Mouse (Mus musculus): Measurements from ENCODE around the gene Cemip.
A peak's percentile ranks its signal among the peaks of the same experiment; 100 is the strongest.

Cemip gene

DNA sequence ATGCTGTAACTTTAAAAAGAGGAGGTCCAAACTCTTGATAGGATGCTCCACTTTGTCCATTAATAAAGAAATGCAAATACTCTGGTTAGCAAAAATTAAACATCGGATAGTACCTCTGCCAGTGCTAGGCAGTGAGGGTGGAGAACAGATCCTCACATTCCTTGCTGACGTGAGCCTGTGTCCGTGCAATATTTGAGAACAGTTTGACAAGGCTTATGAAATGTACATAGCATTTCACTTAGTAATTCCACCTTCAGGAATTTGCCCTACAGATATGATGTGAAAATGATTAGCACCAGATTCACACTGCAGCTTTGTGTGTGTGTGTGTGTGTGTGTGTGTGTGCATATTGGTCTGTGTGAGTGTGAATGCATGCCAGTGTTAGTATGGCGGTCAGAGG lies 4.5 kb upstream of the Cemip start:
- no peak for DNase-seq

DNA sequence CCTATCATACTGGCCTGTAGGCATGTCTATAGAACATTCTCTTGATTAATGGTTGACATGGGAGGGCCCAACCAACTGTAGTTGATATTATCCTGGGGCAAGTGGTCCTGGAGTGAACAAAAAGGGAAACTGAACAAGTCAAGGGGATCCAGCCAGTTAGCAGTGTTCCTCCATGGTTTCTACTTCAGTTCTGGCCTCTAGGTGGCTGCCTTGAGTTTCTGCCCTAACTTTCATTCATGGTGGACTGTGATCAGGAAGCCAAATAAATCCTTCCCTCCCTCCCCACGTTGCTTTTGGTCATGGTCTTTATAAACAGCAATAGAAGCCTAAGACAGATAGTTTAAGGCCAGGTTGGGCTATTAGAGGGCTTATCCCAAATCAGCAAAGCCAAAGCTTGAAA lies 3.5 kb upstream of the Cemip start:
- DNase-seq = no peak

DNA sequence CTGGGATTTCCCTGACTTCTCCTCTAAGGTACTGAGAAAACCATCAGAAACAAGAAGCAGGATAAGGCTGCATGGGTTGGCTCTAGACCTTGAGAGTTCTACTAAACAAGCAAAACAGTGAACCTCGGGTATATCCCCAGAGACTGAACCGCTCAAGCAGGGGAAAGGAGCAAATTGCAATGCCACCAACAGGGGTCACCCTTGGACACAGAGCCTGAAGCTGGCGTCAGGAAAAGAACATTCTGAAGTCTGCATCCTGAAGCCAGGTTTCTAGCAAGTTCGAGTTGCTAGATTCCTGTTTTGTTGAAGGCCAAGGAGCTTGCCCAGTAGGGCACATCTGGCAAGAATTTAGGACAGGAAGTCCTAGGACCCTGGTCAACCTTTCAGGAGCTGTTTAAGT lies 2.7 kb upstream of the Cemip start:
- DNase-seq = peak; percentile 67

DNA sequence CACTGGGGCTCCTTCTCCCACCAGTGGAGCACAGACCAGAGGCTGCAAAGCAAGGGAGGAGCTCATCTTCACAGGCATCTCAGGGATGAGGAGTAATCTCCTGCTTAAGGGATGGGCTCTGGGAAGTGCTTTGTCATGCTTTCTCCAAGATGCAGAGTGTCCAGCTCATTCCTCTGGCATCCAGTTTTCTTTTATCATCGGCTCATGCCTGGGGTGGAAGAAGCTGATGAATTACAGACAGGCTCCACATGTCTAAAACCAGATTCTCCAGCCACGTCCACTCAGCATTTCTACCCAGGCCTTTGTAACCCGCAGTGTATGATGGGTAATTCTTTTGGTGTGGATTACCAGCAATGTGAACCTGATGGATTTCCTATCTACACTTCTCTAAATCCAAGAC lies 1.9 kb upstream of the Cemip start:
- DNase-seq = no peak

DNA sequence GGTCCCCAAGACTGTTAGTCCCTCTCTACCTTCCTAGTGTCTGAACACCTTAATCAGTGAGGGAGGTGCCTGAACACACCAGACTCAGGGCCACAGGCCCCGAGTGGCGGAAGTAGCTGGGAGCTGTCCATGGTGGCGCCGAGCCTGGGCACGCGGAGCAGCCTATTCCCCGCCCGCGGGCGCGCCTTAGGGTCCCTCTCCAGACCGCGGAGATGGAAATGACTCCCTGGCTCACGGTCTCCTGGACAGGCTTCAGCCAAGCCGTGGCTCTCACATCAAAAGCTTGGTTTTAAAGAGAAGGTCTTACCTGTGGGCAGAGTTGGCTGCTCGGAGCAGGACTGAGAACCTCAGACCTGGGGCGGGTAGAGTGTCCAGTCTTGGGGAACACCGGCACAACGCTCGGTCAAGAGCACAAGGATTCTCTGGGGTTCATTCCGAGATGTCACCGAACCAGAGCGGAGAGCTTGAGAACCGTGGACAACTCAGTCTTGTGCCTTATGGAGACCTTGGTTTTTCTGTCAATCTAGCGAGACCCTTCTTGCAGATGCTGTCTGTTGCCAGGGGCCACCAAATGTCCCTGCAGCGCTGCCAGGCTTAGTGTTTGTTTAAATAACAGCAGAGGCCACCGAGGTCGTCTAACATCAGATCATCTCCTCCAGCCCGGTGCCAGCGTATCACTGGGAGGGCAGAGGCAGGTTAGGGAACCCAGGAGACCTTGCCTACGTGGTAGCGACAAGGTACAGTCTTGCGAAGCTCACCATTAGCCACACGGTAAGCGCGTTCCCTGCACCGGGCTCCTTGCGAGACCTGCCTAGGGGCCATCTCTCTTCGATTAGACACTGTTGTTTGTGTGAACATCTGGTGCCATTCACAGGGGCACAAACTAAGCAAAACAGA lies 1.0 kb downstream of the Cemip start:
- DNase-seq = peak; percentile 59

DNA sequence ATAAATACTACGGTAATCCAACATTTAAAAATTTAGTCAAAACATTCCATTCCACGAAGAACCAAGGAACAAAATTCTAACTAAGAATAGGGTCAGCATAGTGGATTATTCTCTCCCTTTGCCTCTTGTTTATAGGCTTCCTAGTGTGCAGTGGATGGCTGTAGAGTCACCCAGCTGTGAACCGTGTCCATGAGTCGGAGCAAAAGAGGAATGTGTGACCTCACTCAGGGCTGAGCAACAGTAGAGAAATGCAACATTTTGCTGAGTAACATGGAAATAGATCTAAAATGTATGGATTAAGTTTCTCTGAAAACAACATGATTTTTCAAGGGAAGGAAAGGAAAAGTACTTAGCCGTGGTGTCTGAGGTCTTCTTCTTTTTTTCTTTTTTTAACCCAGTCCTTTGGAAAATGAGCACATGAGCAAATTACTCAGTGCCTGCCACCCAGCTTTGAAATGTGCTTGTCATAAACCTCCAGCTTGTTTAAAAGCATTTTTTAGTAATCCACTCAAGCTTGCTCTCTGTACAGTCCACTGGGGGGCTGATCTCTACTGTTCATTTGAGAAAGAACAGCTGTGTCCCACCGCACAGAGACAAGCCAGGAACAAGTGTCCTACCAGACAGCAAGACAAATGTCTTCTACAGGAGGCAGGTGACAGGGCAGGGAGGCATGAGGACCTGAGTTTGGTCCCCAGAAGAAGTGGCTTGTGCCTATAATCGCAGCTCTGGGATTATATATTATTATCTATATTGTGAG lies 8.9 kb downstream of the Cemip start:
- DNase-seq = no peak

DNA sequence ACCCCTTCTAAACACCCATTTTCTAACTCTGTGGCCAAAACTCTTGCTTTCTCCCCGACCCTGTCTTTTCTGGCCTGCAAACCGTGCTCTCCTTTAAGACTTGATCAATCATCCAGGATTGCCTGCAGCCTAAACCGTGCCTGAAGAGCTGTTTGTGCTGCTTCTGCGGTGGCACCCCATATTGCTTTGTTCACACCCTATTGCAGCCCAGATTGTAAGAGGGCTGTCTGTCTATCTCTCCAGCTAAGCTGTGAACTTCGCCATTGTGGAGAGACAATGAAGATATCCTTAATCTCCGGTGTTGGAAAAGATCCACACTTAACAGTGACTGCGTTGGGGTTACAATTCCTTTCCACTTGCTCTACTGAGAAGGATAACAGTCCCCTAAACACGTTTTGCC lies 12.0 kb downstream of the Cemip start:
- DNase-seq = no peak

DNA sequence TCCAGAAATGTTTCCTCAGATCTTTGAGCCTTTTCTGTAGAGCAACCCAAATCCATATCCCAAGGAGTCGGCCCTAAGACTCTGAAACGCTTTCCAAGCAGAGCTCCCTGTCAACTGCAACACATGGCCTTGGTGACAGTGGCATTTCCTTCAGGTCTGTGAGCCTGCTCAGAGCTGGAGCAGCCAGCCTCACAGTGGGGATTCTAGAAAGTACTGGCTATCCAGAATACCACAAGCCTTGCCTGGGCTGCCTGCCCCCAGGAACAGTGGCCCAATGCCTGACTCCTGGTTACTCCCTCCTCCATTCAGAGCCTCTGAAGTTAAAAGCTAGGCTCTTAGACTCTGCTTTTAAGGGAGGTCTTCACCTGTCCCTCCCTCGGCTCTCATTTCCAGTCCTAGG lies 12.4 kb downstream of the Cemip start:
- peak; percentile 36 for DNase-seq

DNA sequence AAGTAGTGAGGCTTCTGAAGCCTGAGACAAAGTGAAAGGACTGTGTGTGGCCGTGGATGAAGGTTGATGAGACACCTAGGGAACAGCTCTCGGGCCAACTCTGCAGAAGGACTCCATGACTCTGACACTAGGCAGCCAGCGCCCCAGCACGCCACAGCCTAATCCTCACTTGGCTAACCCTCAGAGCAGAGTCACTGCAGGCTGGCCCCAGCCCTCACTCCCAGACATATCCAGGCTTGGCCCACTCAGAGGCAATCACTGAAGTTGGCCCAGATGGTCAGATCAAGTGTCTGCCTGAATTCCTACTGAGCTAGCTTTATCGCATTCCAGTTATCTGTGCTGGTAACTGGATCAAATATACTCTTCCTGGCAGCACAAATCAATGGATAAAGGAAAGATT lies 17.4 kb downstream of the Cemip start:
- DNase-seq = peak; percentile 91

DNA sequence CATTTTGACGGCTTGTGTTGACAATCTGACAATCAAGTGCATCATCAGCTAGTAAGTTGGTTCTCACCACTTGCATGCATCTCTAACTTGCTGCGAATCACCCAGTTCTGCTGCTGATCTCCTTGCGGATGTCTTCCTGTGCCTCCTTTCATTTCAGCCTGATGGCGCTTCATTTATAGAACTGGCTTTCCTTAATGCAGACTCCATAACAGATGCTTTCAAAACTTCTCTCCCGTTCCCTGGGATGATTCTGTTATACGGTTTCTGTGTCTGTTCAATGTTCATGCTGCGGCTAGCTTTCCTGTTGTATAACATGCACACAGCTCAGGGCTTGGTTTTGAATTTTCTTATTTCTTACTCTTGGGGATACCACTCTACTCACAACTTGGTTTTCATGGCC lies 26.5 kb downstream of the Cemip start:
- no peak for DNase-seq

DNA sequence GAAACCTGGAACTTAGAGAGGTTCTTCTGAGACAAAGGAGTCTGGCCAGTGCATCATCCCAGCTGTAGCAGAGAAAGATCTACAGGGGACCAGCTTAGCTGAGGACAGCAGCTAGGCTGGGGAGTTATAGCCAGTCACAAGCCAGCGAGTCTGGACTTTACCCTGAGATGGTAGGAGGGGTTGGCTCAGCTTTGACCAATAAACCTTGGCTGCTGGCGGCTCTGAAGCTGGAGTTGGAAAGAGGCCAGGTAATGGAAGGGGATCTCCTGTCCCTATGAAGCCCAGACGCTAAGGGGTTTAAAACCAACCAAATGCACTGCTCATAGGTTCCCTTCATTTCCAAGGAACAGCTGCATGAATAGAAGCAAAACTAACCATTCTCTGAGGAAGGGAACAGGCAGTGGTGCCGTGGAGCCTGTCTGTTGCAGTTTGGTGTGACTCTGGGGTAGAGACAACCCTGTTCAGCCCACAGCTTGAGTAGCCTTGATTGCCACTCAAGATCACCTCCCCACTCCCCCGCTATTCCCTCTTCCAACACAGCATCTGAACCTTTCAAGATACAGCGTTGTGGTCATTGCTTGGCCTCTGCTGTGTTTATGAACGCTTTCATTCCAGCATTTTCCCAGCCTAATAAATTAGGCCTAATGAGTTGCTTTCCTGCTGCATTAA lies 30.2 kb downstream of the Cemip start:
- no peak for DNase-seq

DNA sequence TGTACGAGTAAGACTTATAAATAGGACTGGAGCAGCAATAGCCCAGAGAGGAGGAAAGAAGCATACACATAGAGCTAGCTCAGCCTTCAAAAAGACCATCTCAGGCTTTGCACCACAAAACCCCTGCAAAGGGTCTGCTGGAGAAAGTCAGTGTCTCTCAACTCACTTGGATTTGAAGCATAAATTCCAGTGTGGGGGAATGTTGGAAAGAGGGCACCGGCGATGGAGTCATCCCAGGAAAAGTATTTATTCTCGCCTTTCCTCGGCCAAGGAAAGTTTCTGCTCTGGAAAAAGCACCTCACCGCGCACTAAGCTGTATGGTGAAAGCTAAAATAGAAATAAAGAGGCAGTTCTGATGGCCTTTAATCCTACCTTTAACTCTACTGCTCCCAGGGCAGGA lies 32.4 kb downstream of the Cemip start:
- DNase-seq = no peak

DNA sequence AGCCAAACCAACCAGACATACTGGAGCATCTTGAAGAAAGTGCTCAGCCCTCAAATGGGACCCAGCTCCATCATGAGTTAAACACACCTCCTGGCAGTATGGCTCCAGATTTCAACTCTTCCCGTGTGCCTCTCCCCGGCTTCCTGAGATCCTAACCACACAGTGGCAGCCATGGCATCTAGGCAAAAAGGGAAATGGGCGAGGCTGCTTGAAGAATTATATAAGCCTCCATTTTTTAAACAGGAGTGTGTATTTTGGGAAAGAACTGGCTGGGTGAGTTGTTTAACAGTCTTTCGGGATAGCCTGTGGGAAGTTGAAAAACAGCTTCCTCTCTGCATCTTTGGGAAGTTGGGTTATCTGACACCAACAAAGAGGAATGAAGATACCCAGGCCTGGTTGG lies 34.9 kb downstream of the Cemip start:
- no peak for DNase-seq

DNA sequence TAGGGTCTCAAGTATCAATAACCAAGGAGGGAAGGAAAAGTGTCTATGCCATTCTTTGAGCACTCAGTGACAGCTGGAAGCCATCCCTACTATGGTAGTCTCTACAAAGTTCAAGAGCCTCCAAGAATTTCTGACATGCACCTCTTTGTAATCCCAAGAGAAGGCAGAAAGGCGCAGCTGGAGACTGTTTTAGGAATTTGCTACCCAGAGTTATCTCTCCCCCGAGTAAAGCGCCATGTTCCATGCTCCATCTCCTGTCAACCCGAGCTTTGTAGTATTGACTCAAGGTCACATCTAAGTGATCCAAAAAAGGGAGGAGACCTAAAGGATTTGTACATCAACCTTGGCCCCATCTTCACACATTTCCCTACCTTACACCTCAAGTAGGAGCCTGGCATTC lies 40.8 kb downstream of the Cemip start:
- DNase-seq = no peak

DNA sequence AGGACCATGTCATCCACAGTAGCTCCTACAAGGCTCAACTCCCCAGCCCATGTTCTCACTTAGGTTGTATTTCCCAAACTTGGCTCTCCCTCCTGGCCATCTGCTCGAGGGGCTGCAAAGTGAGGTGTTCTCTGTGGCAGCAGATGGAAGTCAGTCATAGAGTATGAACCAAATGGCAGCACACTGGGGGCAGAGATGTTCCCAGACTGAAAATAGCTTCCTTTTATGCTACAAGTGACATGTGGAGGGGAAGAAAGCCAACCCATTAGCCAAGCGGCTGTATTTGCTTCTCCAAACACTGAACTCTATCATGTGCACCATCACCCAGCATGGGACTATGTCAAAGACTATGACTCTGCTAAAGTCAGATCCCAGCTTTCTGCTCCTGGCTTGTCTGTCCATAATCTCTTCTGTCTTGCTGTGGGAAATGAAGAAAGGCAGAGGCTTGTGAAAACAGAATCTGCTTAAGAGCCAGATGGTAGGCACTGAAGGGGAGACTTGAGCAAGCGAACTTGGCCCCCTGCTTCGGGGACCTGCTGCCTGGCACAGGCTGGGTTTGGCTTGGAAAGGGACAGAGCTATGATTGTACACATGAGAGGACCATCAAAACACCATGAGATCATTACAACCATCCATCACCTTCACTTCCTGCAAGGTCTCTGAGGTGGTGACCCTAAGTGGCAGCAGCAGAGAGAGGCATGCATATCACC lies 41.6 kb downstream of the Cemip start:
- DNase-seq = peak; percentile 96

DNA sequence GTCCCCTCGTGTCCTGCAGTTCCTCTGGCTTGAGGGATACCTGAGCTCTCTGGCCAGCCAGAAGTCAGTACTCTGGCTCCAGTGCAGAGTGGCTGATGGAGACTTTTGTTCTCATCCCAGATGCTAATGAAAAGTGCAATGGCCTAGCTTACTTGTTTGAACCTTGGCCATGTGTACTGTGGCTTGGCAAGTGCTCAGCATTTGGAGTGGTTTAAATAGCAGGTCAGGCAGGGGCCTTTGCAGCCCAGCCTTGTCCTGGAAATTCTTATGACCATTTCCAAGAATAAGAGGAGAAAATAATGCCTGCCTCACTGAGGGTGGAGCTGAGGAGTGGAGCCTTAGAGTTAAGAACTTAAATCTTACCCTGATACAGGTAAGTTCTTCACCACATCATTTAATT lies 43.6 kb downstream of the Cemip start:
- no peak for DNase-seq

DNA sequence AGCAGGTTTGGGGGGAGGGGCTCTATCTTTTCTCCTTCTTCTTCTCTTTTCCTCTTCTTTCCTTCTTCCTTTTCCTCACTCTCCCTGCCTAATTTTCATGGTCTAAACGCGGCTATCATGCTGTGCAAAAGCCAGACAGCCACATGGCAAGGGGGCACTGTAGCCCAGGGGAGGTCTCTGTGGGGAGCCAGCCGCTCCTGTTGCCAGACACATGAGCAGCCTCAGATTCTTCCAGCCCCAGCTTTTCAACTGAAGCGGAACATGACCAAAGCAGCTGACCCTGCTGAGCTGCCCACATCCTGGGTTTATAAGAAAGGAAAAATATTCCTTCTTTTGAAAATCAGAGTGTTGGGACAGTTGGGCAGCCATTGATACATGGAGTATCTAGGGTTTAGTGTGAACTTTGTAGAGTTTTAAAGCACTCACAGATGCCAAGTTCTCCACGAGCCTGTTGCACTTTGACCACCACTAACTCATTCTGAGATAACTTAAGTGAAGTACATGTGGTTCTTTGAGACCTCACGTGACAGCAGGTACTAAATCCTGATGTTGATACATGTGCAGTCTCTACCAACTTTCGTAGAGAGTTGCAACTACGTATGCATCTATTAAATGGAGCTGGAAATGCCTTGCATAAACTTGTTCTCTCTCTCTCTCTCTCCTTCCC lies 46.3 kb downstream of the Cemip start:
- DNase-seq = no peak

DNA sequence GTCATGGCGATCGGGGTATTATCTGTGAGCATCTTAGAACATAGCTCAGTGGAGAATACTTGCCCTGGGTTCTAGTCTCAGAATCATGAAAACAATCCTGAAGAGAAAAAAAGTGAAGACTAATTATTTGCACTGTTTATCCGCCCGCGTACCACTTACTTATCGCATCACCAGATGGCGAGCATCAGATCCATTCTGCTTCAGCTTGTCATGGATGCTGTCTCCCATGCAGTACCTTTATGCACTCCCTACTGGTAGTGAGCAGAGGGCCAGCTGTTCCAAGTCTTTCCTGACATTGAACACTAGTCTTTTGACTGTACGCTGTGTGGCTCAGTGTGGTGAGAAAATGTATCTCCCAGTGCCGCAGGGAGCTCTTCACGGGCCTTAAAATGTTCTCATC lies 47.7 kb downstream of the Cemip start:
- DNase-seq = no peak

DNA sequence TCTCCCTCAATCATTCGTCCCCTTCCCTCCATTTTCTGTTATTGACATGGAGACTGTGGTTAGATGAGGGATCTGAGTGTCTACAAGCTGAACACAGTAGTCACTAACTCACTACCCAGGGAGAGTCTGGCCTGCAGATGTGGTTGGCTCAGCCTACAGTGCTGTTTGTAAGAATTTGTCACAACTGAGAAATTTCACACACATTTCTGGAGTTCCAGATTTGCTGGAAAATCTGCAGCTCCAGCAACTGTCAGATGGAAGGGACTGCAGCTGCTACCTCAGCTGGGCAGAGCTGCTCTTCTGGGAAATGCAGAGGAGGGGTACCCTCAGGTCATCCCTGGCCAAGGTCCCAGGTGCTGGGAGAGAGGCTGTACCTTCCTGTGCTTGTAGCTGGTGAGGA lies 53.5 kb downstream of the Cemip start:
- DNase-seq = no peak

DNA sequence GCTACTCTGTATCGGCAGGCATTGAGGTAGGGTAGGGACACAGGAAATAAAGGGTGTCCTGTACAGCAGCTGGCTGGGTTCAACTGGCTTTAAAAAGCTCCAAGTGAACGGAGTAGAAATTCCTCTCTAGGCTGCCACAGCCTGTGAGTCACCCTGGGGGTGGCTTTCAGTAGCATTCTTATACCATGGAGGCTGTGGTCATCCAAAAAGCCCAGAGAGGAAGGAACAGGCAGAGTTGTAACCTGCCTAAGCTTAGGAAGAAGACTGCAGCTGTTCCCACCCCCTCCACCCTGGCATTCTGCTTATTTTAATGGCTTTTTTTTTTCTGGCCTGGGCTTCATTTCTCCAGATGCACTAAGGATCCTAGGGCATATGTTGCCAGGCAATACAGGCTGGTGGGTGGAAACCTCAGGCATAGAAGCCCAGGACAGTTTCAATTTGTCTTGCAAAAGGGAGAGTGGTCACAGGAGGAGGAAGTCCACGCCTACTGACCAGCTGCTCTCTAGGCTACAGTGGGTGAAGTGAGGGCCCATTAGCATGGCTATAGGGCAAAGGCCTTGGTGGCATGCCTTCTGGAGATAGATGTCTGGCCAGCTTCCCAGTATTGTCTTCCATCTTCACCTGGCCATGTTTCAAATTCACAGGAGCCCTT lies 57.1 kb downstream of the Cemip start:
- peak; percentile 80 for DNase-seq

DNA sequence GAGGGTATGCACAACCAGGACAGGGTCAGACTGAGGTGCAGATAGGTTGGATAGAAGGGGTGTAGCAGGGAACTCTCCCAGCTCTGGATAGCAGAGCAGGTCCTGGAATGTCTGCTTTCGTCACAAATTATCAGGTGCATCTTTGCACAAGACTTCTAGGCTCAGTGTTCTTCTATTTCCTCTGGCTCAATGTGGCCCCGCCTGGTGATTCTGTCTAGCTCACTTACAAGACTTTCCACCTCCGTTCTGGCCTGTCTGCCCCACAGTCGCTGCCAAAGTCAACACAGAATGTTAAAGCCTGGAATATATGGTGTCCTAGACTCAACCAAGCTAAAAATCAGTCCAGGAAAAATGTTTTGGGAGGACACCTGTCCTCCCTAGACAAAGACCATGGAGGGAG lies 57.9 kb downstream of the Cemip start:
- no peak for DNase-seq

DNA sequence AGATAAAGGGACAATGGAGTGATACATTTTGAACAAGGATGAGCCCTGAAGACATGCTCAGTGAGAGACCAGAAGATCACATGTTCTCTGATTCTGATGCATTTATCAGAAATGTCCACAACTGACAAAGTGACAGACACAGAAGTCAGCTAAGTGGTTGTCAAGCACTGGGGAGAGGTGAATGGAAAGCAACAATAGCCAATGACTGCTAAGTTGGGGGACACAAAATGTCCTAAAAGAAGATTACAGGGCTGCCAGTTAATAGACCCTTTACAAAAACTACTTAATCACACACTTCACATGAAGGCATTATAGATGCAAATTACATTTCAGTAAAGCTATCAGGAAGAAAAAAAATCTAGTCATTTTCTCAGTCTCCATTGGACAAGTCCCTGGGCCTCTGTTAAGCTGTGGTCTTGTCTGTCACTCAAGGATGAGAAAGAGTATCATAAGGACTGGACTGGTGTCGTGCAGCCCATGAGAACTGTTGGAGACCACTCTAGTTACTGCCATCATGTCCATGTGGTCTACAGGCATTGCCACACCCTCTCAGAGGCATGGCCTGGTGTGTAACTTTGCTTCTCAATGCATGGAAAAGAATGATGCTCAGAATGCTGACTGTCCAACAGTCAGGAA lies 59.2 kb downstream of the Cemip start:
- DNase-seq = no peak
